Comparison of ENCODE assay signal across 28 mouse cellular contexts in genomic region chr15:93294483-93294882, GRCm38 (mm10). TPM values are rescaled to one million over a fixed set of nuclear protein-coding genes. Genes with fewer than 3 reads are reported as not detected.
A peak's percentile ranks its signal among the peaks of the same experiment; 100 is the strongest.
DNase-seq lines count a peak whose midpoint lies in the region; ATAC-seq lines count a peak whose summit lies in the region.
"Had no signal": no experiment of that assay in that cellular context is flagged by ENCODE, and none has a peak within 500 bp of the region (broad histone marks: within the 10 kb centered on the region; RNA-seq: fewer than 3 reads in every experiment).

No protein-coding gene starts in this region.

- H3K4me3 ChIP-seq in lung, embryonic 15.5 days: no peak overlapping the region
- H3K4me3 ChIP-seq in liver, embryonic 15.5 days (replicated peaks): no peak overlapping the region
- H3K4me3 ChIP-seq: embryonic facial prominence, embryonic 15.5 days; hindbrain, embryonic 10.5 days; myocyte; neural tube, embryonic 13.5 days had no signal

- no peak overlapping the region for H3K27ac ChIP-seq in lung, embryonic 15.5 days
- 0 out of 2 replicates have a peak overlapping the region, but pooled peaks have one; percentile 33 for H3K27ac ChIP-seq in liver, embryonic 15.5 days (replicated peaks)
- H3K27ac ChIP-seq: embryonic facial prominence, embryonic 15.5 days; hindbrain, embryonic 10.5 days; liver, embryonic 14.5 days; neural tube, embryonic 13.5 days had no signal

- no peaks in the 10 kb centered on the region for H3K9me3 ChIP-seq in lung, embryonic 15.5 days
- no peaks in the 10 kb centered on the region for H3K9me3 ChIP-seq in liver, embryonic 15.5 days (replicated peaks)
- H3K9me3 ChIP-seq: embryonic facial prominence, embryonic 15.5 days; G1E; hindbrain, embryonic 10.5 days; neural tube, embryonic 13.5 days had no signal

- no peak for DNase-seq in lung, postnatal 36 days
- DNase-seq in cerebellum, adult 18-20 months: no peak
- no peak for DNase-seq in cerebellum, postnatal 36 days
- DNase-seq: B cell, adult 2 months; cerebellum, adult 11-12 months; kidney, adult 2 months; kidney, postnatal 10 days; retina, postnatal 1 day; right cerebral cortex, postnatal 25 days; spleen, adult 18-20 months; thymus, adult 18-20 months; thymus, postnatal 36 days had no signal

- no peak overlapping the region for H3K9ac ChIP-seq in lung, embryonic 15.5 days
- no peak overlapping the region for H3K9ac ChIP-seq in liver, embryonic 15.5 days
- H3K9ac ChIP-seq: embryonic facial prominence, embryonic 15.5 days; liver, embryonic 14.5 days; neural tube, embryonic 13.5 days had no signal

- 49% methylated on average over 11 of the region's 11 CpGs for WGBS in lung, embryonic 15.5 days
- 47% methylated on average over 11 of the region's 11 CpGs for WGBS in liver, embryonic 15.5 days (ENCODE audit: insufficient replicate concordance)

- peak; percentile 39; the same call in 1 of the 2 replicates for ATAC-seq in lung, embryonic 15.5 days (ENCODE audit: borderline replicate concordance, extremely low read depth, low FRiP score, low TSS enrichment)
- peak; percentile 65 for ATAC-seq in granulocyte monocyte progenitor cell, adult 5-6 weeks (replicated peaks; ENCODE audit: poor library complexity, severe bottlenecking)
- no peak; the same call in 1 of the 2 replicates for ATAC-seq in liver, embryonic 15.5 days (ENCODE audit: insufficient read depth)
- ATAC-seq in megakaryocyte-erythroid progenitor cell, adult 5-6 weeks (replicated peaks; ENCODE audit: low FRiP score, low TSS enrichment, poor library complexity, severe bottlenecking): peak; percentile 15; the same call in 1 of the 2 replicates
- ATAC-seq: forebrain, embryonic 14.5 days; hindbrain, embryonic 16.5 days; midbrain, embryonic 16.5 days; Patski had no signal

- no peaks in the 10 kb centered on the region for H3K36me3 ChIP-seq in lung, embryonic 15.5 days
- 0 out of 2 replicates have a peak, but pooled peaks cover 5% of the 10 kb centered on the region for H3K36me3 ChIP-seq in liver, embryonic 15.5 days (replicated peaks)
- H3K36me3 ChIP-seq: embryonic facial prominence, embryonic 15.5 days had no signal

- no peak overlapping the region for H3K4me2 ChIP-seq in lung, embryonic 15.5 days
- no peak overlapping the region; the same call in 1 of the 2 replicates for H3K4me2 ChIP-seq in liver, embryonic 15.5 days
- H3K4me2 ChIP-seq: embryonic facial prominence, embryonic 15.5 days; heart, embryonic 11.5 days; neural tube, embryonic 13.5 days had no signal

- peaks cover 8% of the 10 kb centered on the region; the same call in 1 of the 2 replicates for H3K4me1 ChIP-seq in lung, embryonic 15.5 days
- H3K4me1 ChIP-seq in liver, embryonic 15.5 days (replicated peaks): peaks cover 28% of the 10 kb centered on the region
- H3K4me1 ChIP-seq: embryonic facial prominence, embryonic 15.5 days; hindbrain, embryonic 10.5 days had no signal

- H3K27me3 ChIP-seq in lung, embryonic 15.5 days: no peaks in the 10 kb centered on the region
- H3K27me3 ChIP-seq in liver, embryonic 15.5 days: no peaks in the 10 kb centered on the region
- H3K27me3 ChIP-seq: CH12.LX; embryonic facial prominence, embryonic 15.5 days; neural tube, embryonic 13.5 days; Patski had no signal

RNA-seq across cellular contexts. Expression of gene Gxylt1, which starts 19.5 kb away (rescaled TPM):
- 13.6 and 14.4 TPM in 2 replicates for polyA plus RNA-seq in lung, embryonic 15.5 days (2015; fragmentation: Nextera tagmentation; extraction: Ambion mirVana)
- 19.9 and 23.6 TPM in 2 replicates for total RNA-seq in granulocyte monocyte progenitor cell, adult 5-6 weeks (2014; fragmentation: Nextera tagmentation)
- total RNA-seq in granulocyte monocyte progenitor cell, adult 5-6 weeks (2017): 33.4 and 33.6 TPM in 2 replicates
- polyA plus RNA-seq in liver, embryonic 15.5 days (2015; fragmentation: Nextera tagmentation; extraction: Ambion mirVana): 2.8 and 3.1 TPM in 2 replicates
- total RNA-seq in megakaryocyte-erythroid progenitor cell, adult 5-6 weeks (2014; fragmentation: Nextera tagmentation): 7.2 and 8.2 TPM in 2 replicates
- 11.0 and 12.6 TPM in 2 replicates for total RNA-seq in megakaryocyte-erythroid progenitor cell, adult 5-6 weeks (2017)

RNA-seq across cellular contexts. Expression of gene Yaf2, which starts 42.3 kb away (rescaled TPM):
- polyA plus RNA-seq in lung, embryonic 15.5 days (2015; fragmentation: Nextera tagmentation; extraction: Ambion mirVana): 88.7 and 89.9 TPM in 2 replicates
- 26.3 and 38.2 TPM in 2 replicates for total RNA-seq in granulocyte monocyte progenitor cell, adult 5-6 weeks (2014; fragmentation: Nextera tagmentation)
- 26.6 and 31.5 TPM in 2 replicates for total RNA-seq in granulocyte monocyte progenitor cell, adult 5-6 weeks (2017)
- polyA plus RNA-seq in liver, embryonic 15.5 days (2015; fragmentation: Nextera tagmentation; extraction: Ambion mirVana): 25.9 and 26.5 TPM in 2 replicates
- 19.6 and 22.9 TPM in 2 replicates for total RNA-seq in megakaryocyte-erythroid progenitor cell, adult 5-6 weeks (2014; fragmentation: Nextera tagmentation)
- 28.2 and 31.4 TPM in 2 replicates for total RNA-seq in megakaryocyte-erythroid progenitor cell, adult 5-6 weeks (2017)
